Mouse (Mus musculus): ENCODE data around the gene Diaph2. TPM values are rescaled to one million over a fixed set of nuclear protein-coding genes. Genes with fewer than 3 reads are reported as not detected.

The Diaph2 gene
- polyA plus RNA-seq (2016; fragmentation: Nextera tagmentation; extraction: Ambion mirVana): 6.7 and 7.3 TPM in 2 replicates

DNA sequence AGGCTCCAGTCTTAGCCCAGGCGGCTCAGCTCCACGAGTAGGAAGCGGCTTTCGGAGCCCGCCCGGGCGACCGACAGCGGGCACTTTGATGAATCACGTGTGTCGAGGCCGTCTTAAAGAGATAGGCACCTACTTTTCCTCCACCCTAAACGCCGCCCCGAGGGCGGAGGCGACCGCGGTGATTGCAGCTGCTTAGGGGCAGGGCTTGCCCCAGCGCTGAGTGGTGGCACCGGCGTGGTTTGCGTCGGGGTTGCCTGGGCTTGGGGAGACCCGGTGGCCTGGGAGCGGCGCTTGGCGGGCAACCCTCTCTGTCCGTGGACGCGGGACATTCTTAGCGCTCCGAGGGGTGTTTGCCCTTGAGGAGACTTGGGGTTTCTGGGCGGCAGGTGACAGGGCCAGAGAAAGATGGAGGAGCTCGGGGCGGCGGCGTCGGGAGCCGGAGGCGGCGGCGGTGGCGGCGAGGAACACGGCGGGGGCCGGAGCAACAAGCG, at the start of gene Diaph2:
Gene Diaph2, plus strand, starts transcription at position 172 of the 491 bp plus-strand sequence.
- Histone ChIP-seq H3K9ac (replicated peaks) (peak within 1 kb of the TSS; percentile 51), H3K27me3 (no peaks in the 10 kb centered on the region), H3K27ac (replicated peaks) (no peak within 1 kb of the TSS), H3K4me3 (peak within 1 kb of the TSS; percentile 58), H3K9me3 (no peaks in the 10 kb centered on the region), H3K4me2 (replicated peaks) (peak within 1 kb of the TSS; percentile 54), H3K36me3 (no peaks in the 10 kb centered on the region), H3K4me1 (no peaks in the 10 kb centered on the region)
- ATAC-seq (ENCODE audit: low FRiP score, low read depth): peak; percentile 96
- 16% methylated on average over 47 of the region's 49 CpGs for WGBS

- Histone ChIP-seq H3K4me3 (no peak overlapping the region), H3K9me3 (no peaks in the 10 kb centered on the region), H3K4me1 (no peaks in the 10 kb centered on the region), H3K27me3 (no peaks in the 10 kb centered on the region), H3K36me3 (no peaks in the 10 kb centered on the region), H3K9ac (replicated peaks) (no peak overlapping the region), H3K27ac (replicated peaks) (no peak overlapping the region), H3K4me2 (replicated peaks) (no peak overlapping the region)
- ATAC-seq (ENCODE audit: low FRiP score, low read depth): no peak
- 71% methylated on average over 6 of the region's 6 CpGs for WGBS
Measured at GRCm38 (mm10) chrX:129701634-129702312, 47.8 kb upstream of the Diaph2 start.

DNA sequence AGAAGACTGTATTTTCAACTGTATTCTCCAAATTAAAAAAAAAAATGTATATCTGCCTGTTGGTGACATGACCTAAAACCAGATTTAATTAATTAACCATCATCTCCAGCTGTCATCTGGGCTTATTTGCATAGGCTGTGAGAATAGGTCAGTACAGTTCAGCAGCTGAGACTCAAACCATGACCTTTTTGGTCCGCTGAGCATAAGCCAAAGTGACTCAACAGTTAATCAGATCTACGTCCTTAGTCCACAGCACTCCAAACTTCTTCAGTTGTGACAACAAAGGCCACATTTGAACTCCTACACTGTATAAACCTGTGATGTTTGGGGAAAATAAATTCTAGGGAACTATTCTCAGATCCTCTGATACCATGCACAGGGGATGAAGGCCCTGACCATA, 39.9 kb upstream of the Diaph2 start:
- Histone ChIP-seq H3K27ac (replicated peaks) (no peak overlapping the region), H3K9me3 (no peaks in the 10 kb centered on the region), H3K9ac (replicated peaks) (no peak overlapping the region), H3K4me1 (no peaks in the 10 kb centered on the region), H3K4me2 (replicated peaks) (no peak overlapping the region), H3K36me3 (no peaks in the 10 kb centered on the region), H3K27me3 (no peaks in the 10 kb centered on the region), H3K4me3 (no peak overlapping the region)
- WGBS: 67% methylated on average over 2 of the region's 2 CpGs
- ATAC-seq (ENCODE audit: low FRiP score, low read depth): no peak

- H3K9ac ChIP-seq (replicated peaks): no peak overlapping the region
- H3K4me3 ChIP-seq: no peak overlapping the region
- no peaks in the 10 kb centered on the region for H3K36me3 ChIP-seq
- H3K27me3 ChIP-seq: no peaks in the 10 kb centered on the region
- WGBS: 52% methylated on average over 2 of the region's 2 CpGs
- ATAC-seq (ENCODE audit: low FRiP score, low read depth): no peak
- no peaks in the 10 kb centered on the region for H3K9me3 ChIP-seq
- H3K27ac ChIP-seq (replicated peaks): no peak overlapping the region
- no peaks in the 10 kb centered on the region for H3K4me1 ChIP-seq
- no peak overlapping the region for H3K4me2 ChIP-seq (replicated peaks)
Measured at GRCm38 (mm10) chrX:129728717-129729220, 20.8 kb upstream of the Diaph2 start.

GRCm38 (mm10) chrX:129736562-129736961, 13.0 kb upstream of the Diaph2 start:
- Histone ChIP-seq H3K27ac (replicated peaks) (no peak overlapping the region), H3K36me3 (no peaks in the 10 kb centered on the region), H3K4me1 (no peaks in the 10 kb centered on the region), H3K27me3 (no peaks in the 10 kb centered on the region), H3K4me3 (no peak overlapping the region), H3K9ac (replicated peaks) (no peak overlapping the region), H3K4me2 (replicated peaks) (no peak overlapping the region), H3K9me3 (no peaks in the 10 kb centered on the region)
- WGBS: 33% methylated on average over 1 of the region's 1 CpGs
- ATAC-seq (ENCODE audit: low FRiP score, low read depth): no peak

DNA sequence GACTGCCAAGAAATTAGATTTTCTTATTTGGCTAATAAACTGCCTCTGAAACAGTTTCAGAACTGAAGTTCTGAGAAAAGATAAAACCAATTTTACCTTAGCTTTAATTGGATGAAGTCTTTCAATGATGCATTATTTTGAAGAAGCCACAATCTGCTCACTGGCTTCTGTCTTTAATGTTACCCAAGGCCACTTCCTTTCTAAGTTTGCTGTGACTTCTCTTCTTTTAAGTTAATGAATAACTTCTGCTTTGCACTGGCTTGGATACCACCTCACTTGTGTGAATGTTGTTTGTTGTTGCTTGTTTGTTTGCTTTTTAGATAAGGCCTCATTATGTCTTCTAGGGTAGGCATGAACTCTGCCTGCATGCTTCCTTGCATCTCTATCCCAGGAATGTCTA, 10.3 kb upstream of the Diaph2 start:
- H3K27me3 ChIP-seq: no peaks in the 10 kb centered on the region
- no peak overlapping the region for H3K27ac ChIP-seq (replicated peaks)
- H3K4me3 ChIP-seq: no peak overlapping the region
- H3K4me1 ChIP-seq: no peaks in the 10 kb centered on the region
- no peak for ATAC-seq (ENCODE audit: low FRiP score, low read depth)
- no peaks in the 10 kb centered on the region for H3K36me3 ChIP-seq
- no peak overlapping the region for H3K9ac ChIP-seq (replicated peaks)
- no peaks in the 10 kb centered on the region for H3K9me3 ChIP-seq
- no peak overlapping the region for H3K4me2 ChIP-seq (replicated peaks)

DNA sequence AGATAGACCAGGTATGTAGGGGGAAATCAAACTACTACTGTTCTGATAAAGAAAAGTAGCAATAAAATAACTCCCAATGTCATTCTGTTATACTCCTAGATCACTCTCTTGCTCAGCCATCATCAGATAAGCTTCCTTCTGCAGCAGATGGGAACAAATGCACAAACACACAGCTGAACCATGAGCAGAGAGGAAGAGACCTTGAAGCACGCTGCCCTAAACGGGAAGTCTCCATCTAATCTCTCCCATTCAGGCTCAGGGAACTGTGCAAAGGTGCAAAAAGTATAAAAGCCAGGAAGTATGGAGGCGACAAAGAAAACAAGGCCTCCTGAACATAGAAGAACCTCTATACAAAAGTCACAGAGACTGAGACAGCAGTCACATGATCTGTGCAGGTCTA, 6.6 kb upstream of the Diaph2 start:
- Histone ChIP-seq H3K4me3 (no peak overlapping the region), H3K9ac (replicated peaks) (no peak overlapping the region), H3K9me3 (no peaks in the 10 kb centered on the region), H3K4me1 (no peaks in the 10 kb centered on the region), H3K27ac (replicated peaks) (no peak overlapping the region), H3K36me3 (no peaks in the 10 kb centered on the region), H3K4me2 (replicated peaks) (no peak overlapping the region), H3K27me3 (no peaks in the 10 kb centered on the region)
- no peak for ATAC-seq (ENCODE audit: low FRiP score, low read depth)
- 92% methylated on average over 3 of the region's 3 CpGs for WGBS

- H3K4me3 ChIP-seq: no peak overlapping the region
- H3K4me2 ChIP-seq (replicated peaks): no peak overlapping the region
- H3K9ac ChIP-seq (replicated peaks): no peak overlapping the region
- H3K36me3 ChIP-seq: no peaks in the 10 kb centered on the region
- H3K27ac ChIP-seq (replicated peaks): no peak overlapping the region
- ATAC-seq (ENCODE audit: low FRiP score, low read depth): no peak
- H3K9me3 ChIP-seq: no peaks in the 10 kb centered on the region
- H3K27me3 ChIP-seq: no peaks in the 10 kb centered on the region
- no peaks in the 10 kb centered on the region for H3K4me1 ChIP-seq
- WGBS: 75% methylated on average over 3 of the region's 3 CpGs
Measured at GRCm38 (mm10) chrX:129745976-129746375, 3.6 kb upstream of the Diaph2 start.

DNA sequence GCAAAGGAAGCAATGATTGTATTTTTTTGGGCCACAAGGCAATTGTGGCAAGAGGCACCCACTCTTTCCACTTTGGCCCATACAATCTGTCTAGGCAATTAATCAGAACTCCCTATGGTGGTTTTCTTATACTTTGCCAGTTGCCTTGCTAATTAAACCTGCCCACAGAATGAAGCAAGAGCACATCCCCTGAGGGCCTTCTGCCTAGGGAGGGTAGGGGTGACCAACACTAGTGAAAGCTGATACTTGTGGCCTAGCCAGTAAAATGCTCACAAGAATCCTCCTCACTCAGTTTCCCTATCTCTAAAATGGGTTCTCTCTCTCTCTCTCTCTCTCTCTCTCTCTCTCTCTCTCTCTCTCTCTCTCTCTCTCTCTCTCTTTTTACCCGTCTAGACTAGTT, 440 bp upstream of the Diaph2 start:
- Histone ChIP-seq H3K9me3 (no peaks in the 10 kb centered on the region), H3K4me3 (peak overlapping the region; percentile 58), H3K4me1 (no peaks in the 10 kb centered on the region), H3K27ac (replicated peaks) (no peak overlapping the region), H3K27me3 (no peaks in the 10 kb centered on the region), H3K4me2 (replicated peaks) (peak overlapping the region; percentile 54), H3K36me3 (no peaks in the 10 kb centered on the region), H3K9ac (replicated peaks) (no peak overlapping the region)
- ATAC-seq (ENCODE audit: low FRiP score, low read depth): peak; percentile 21
- WGBS: no CpG with 5 or more reads among the region's 1 CpGs

DNA sequence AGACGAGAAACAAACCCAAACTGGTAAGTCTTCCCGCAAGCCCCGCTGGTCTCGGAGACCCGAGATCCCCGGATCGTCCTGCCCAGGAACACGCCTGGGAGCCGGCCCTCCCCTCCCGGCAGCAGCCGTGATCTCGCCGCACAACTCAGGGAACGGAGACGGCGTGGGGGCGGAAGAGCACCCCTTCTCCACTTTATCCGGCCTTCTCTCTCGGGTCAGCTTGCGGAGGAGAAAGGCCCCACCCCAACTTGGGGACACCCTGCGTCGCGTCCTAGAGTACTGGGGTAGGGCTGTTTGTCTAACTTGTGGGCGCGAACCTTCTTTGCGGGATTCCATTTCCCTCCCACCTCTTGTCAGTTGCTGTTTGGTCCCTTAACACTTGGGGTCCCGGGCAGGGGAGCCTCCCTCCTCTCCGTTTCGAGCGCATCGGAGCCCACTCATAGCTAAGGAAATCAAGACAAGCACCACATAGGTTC, 590 bp downstream of the Diaph2 start:
- peak; percentile 78 for ATAC-seq (ENCODE audit: low FRiP score, low read depth)
- H3K4me3 ChIP-seq: peak overlapping the region; percentile 58
- no peaks in the 10 kb centered on the region for H3K9me3 ChIP-seq
- H3K27ac ChIP-seq (replicated peaks): no peak overlapping the region
- peak overlapping the region; percentile 51 for H3K9ac ChIP-seq (replicated peaks)
- no peaks in the 10 kb centered on the region for H3K27me3 ChIP-seq
- H3K4me2 ChIP-seq (replicated peaks): peak overlapping the region; percentile 54
- H3K4me1 ChIP-seq: no peaks in the 10 kb centered on the region
- WGBS: 21% methylated on average over 28 of the region's 31 CpGs
- no peaks in the 10 kb centered on the region for H3K36me3 ChIP-seq

DNA sequence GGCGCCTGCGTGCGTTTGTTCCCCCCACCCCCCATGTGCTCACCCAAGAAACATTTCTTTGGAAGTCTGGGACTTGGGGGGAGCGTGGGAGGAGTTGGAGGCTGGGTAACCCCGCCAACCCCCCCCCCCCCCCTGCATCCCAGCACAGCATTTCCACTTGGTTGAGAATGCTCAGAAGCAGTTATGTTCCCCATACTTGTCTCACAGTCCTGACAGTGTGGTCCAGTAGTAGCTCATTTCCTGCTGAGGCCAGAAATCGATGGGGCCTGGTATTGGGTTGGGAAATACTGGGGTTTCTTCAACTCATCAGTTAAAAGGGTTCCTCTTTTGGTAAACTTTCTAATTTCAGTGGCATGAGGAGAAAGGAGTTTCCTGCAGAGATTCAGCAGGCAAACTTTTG, 1.1 kb downstream of the Diaph2 start:
- H3K4me3 ChIP-seq: peak overlapping the region; percentile 58
- WGBS: 27% methylated on average over 6 of the region's 6 CpGs
- H3K9me3 ChIP-seq: no peaks in the 10 kb centered on the region
- H3K9ac ChIP-seq (replicated peaks): peak overlapping the region; percentile 51
- peak; percentile 20; the same call in 1 of the 2 replicates for ATAC-seq (ENCODE audit: low FRiP score, low read depth)
- no peak overlapping the region for H3K27ac ChIP-seq (replicated peaks)
- H3K4me1 ChIP-seq: no peaks in the 10 kb centered on the region
- H3K27me3 ChIP-seq: no peaks in the 10 kb centered on the region
- no peaks in the 10 kb centered on the region for H3K36me3 ChIP-seq
- H3K4me2 ChIP-seq (replicated peaks): peak overlapping the region; percentile 54

DNA sequence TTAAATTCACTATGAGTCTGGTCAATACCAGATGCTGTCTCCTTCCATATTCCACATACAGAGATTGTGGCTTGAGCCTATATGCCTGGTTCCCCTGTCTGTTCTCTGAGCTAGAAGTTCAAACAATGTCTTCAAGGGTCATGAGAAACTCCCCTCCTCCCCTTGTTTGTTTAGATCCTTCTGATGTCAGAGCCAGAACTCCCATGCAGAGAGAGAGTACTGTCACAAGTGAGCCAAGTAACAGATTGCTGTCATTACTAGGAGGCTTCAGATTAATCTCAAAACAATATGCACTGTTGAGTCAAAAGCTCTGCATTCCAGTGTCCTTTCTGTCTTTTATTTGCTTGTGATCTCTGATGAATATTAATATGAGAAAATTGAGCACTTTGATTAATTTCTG, 7.1 kb downstream of the Diaph2 start:
- no peak overlapping the region for H3K4me2 ChIP-seq (replicated peaks)
- no peaks in the 10 kb centered on the region for H3K27me3 ChIP-seq
- no peak overlapping the region for H3K9ac ChIP-seq (replicated peaks)
- H3K9me3 ChIP-seq: no peaks in the 10 kb centered on the region
- no peak overlapping the region for H3K27ac ChIP-seq (replicated peaks)
- H3K4me3 ChIP-seq: no peak overlapping the region
- ATAC-seq (ENCODE audit: low FRiP score, low read depth): no peak
- no peaks in the 10 kb centered on the region for H3K36me3 ChIP-seq
- H3K4me1 ChIP-seq: no peaks in the 10 kb centered on the region

All from midbrain, embryonic 12.5 days (tissue).